Mouse (Mus musculus): ENCODE data around the gene Gabbr1. TPM values are rescaled to one million over a fixed set of nuclear protein-coding genes. Genes with fewer than 3 reads are reported as not detected.
"Not testable (repeated sequence)": the region's sequence is repeated elsewhere in the genome, so short reads cannot be mapped to it uniquely, and the experiment has no call there.

Gene Gabbr1
- polyA plus RNA-seq, 2 experiments, result 0.30 to 2.2 TPM

DNA sequence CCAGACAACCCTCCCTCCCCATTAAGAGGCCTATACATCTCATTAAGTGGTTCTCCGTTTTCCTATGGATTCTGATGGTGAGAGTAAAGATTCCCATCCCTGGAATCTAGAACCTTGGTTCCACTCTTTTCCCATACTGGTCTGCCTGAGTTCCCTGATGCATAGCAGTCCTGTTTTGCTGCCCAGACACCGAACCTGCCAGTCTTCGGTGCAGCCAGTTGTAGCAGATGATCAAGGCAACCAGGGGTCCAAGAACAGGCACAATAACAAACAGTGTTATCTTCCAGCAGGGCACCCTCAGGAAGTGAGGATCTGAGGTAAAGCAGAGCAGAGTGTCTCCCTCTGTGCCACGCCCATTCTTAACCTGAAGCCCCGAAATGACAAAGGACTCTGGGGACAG, 33.6 kb upstream of the Gabbr1 start:
- 43% methylated on average over 5 of the region's 5 CpGs for WGBS (ENCODE audit: insufficient replicate concordance)

DNA sequence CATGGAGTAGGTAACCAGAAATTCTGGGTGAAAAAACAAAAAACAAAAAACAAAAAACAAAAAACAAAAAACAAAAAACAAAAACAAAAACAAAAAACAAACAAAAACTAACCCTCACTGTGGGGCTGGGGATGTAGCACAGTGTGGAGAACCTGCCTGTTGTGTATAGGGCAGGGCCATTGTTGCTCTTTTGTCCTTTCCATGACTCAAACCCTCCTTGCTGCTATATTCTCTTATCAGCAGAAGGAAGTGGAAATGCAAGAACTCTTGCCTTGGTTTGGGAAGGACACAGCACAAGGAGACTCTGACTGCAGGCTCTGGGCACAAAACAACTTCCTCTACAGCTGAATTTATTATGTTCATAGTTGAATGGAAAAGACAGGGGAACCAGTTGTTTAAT, 29.4 kb upstream of the Gabbr1 start:
- Histone ChIP-seq H3K4me1 (replicated peaks; ENCODE audit: control insufficient read depth in 2 of 2, insufficient read depth in 2 of 2, low read length in 1 of 2) (no peaks in the 10 kb centered on the region), H3K4me3 (ENCODE audit: insufficient read depth in 1 of 2, low read depth in 2 of 2, low read length in 2 of 2) (no peak overlapping the region), H3K9me3 (ENCODE audit: control insufficient read depth, low read length) (no peaks in the 10 kb centered on the region), H3K9ac (replicated peaks) (no peak overlapping the region), H3K27ac (no peak overlapping the region), H3K4me2 (ENCODE audit: low read depth) (no peak overlapping the region), H3K27me3 (ENCODE audit: control insufficient read depth, insufficient read depth, low read length) (no peaks in the 10 kb centered on the region), H3K36me3 (replicated peaks; ENCODE audit: control insufficient read depth, insufficient read depth, low read depth) (no peaks in the 10 kb centered on the region)
- TF ChIP-seq CTCF (IDR thresholded peaks at IDR 0.05; ENCODE audit: low read depth), result no peak
- no peak for TF ChIP-seq EP300 (IDR thresholded peaks at IDR 0.05; ENCODE audit: low read depth)
- DNase-seq (ENCODE audit: low read depth in 3 of 3, low spot score in 3 of 3) (no peak), ATAC-seq (ENCODE audit: insufficient read depth) (no peak)

More for the DNA sequence above, 33.6 kb upstream of the Gabbr1 start:
- Histone ChIP-seq H3K27me3 (ENCODE audit: control insufficient read depth, insufficient read depth, low read length) (no peaks in the 10 kb centered on the region), H3K4me2 (ENCODE audit: low read depth) (no peak overlapping the region), H3K27ac (no peak overlapping the region), H3K36me3 (replicated peaks; ENCODE audit: control insufficient read depth, insufficient read depth, low read depth) (no peaks in the 10 kb centered on the region), H3K4me3 (ENCODE audit: insufficient read depth in 1 of 2, low read depth in 2 of 2, low read length in 2 of 2) (no peak overlapping the region), H3K9me3 (ENCODE audit: control insufficient read depth, low read length) (no peaks in the 10 kb centered on the region), H3K4me1 (replicated peaks; ENCODE audit: control insufficient read depth in 2 of 2, insufficient read depth in 2 of 2, low read length in 1 of 2) (no peaks in the 10 kb centered on the region), H3K9ac (replicated peaks) (no peak overlapping the region)
- TF ChIP-seq CTCF (IDR thresholded peaks at IDR 0.05; ENCODE audit: low read depth), result no peak
- no peak for TF ChIP-seq EP300 (IDR thresholded peaks at IDR 0.05; ENCODE audit: low read depth)
- DNase-seq (ENCODE audit: low read depth in 3 of 3, low spot score in 3 of 3), result no peak
- ATAC-seq (ENCODE audit: insufficient read depth), result no peak

DNA sequence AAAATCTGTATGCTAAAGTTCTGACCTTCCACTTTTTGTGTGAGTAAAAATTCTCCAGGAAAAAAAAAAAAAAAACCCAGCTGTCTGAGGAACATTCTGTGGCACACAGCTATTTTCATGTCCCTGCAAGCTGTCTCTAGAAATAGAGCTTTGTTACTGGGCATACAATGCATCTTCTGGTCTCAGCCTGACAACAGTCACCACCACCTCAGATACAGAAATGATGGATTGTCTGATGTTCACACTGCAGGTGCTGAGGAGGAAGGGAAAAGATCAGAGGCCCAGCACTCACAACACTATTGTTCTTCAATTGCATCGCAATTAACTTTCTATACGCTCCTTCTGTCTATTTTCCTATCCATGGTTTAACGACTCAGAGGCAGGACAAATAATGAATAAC, 27.4 kb upstream of the Gabbr1 start:
- DNase-seq (ENCODE audit: low read depth in 3 of 3, low spot score in 3 of 3) (no peak), ATAC-seq (ENCODE audit: insufficient read depth) (no peak)
- no peaks in the 10 kb centered on the region for H3K36me3 ChIP-seq (replicated peaks; ENCODE audit: control insufficient read depth, insufficient read depth, low read depth)
- H3K4me2 ChIP-seq (ENCODE audit: low read depth), result no peak overlapping the region
- H3K27me3 ChIP-seq (ENCODE audit: control insufficient read depth, insufficient read depth, low read length), result no peaks in the 10 kb centered on the region
- no peaks in the 10 kb centered on the region for H3K9me3 ChIP-seq (ENCODE audit: control insufficient read depth, low read length)
- no peak overlapping the region for H3K9ac ChIP-seq (replicated peaks)
- no peaks in the 10 kb centered on the region for H3K4me1 ChIP-seq (replicated peaks; ENCODE audit: control insufficient read depth in 2 of 2, insufficient read depth in 2 of 2, low read length in 1 of 2)
- no peak for TF ChIP-seq CTCF (IDR thresholded peaks at IDR 0.05; ENCODE audit: low read depth)
- TF ChIP-seq EP300 (IDR thresholded peaks at IDR 0.05; ENCODE audit: low read depth), result no peak
- no peak overlapping the region for H3K4me3 ChIP-seq (ENCODE audit: insufficient read depth in 1 of 2, low read depth in 2 of 2, low read length in 2 of 2)
- 69% methylated on average over 3 of the region's 3 CpGs for WGBS (ENCODE audit: insufficient replicate concordance)
- H3K27ac ChIP-seq, result no peak overlapping the region

DNA sequence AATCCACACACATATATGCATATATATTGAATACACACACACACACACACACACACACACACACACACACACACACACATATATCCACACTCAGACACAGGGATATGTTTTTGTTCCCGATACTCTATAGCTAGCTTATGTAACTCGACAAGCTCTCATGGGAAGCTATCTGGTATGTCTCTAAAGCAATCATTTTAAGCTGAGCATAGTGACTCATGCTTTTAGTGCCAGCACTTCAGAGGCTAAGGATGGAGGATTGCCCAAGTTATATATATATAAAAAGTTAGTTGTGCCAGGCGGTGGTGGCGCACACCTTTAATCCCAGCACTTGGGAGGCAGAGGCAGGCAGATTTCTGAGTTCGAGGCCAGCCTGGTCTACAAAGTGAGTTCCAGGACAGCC, 26.5 kb upstream of the Gabbr1 start:
- H3K27me3 ChIP-seq (ENCODE audit: control insufficient read depth, insufficient read depth, low read length); H3K9me3 ChIP-seq (ENCODE audit: control insufficient read depth, low read length); DNase-seq (ENCODE audit: low read depth in 3 of 3, low spot score in 3 of 3); H3K4me1 ChIP-seq (replicated peaks; ENCODE audit: control insufficient read depth in 2 of 2, insufficient read depth in 2 of 2, low read length in 1 of 2); H3K9ac ChIP-seq (replicated peaks); ATAC-seq (ENCODE audit: insufficient read depth); H3K4me3 ChIP-seq (ENCODE audit: insufficient read depth in 1 of 2, low read depth in 2 of 2, low read length in 2 of 2); H3K36me3 ChIP-seq (replicated peaks; ENCODE audit: control insufficient read depth, insufficient read depth, low read depth); H3K4me2 ChIP-seq (ENCODE audit: low read depth); H3K27ac ChIP-seq: not testable (repeated sequence)
- 60% methylated on average over 5 of the region's 5 CpGs for WGBS (ENCODE audit: insufficient replicate concordance)

DNA sequence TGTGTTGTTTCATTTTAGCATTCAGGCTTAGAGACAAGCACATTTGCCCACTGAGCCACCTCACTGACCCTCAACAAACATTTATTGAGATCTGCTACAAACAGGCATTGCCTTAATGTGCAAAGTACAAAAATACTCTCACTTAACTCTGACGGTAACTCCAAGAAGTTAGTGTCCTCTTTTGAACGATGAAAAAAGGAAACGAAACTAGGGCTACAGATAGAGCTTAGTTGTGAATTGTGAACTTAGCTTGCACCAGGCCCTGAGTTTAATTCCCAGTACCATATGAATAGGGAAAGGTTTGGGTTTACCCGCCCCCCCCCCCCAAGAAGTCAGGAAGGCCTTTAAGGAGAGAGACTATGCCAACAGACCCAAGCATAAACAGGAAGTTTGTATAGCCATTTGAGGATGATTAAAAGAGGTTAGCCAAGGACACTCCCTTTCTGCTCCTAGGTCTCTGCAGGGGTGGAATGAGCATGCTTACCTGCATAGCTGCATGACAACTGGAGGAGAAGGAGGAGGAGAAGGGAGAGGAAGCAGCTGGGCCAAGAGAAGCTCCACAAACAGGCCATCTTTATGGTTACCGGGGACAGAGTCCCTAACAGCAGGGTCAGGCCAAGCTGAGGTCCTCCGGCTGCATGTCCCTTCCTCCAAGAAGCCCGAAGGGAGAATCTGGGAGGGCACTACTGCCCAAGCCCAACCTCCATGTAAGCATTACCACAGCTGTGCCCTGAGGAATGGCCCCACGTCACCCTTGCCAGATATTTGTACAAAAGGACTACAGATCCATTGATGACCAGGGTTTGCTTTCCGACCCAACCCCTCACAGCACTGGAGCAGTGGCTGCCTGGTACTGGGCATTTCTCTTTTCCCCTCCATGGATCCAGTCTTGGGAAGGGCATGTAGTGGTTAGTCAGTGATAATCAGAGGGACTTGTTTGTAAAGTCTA, 22.9 kb upstream of the Gabbr1 start, which contains the start of gene Mog:
Mog (minus strand) TSS at position 771 of the 949 bp plus-strand sequence.
- Histone ChIP-seq H3K4me1 (replicated peaks; ENCODE audit: control insufficient read depth in 2 of 2, insufficient read depth in 2 of 2, low read length in 1 of 2) (no peaks in the 10 kb centered on the region), H3K4me2 (ENCODE audit: low read depth) (no peak within 1 kb of the TSS), H3K9ac (replicated peaks) (no peak within 1 kb of the TSS), H3K27ac (no peak within 1 kb of the TSS), H3K27me3 (ENCODE audit: control insufficient read depth, insufficient read depth, low read length) (no peaks in the 10 kb centered on the region), H3K9me3 (ENCODE audit: control insufficient read depth, low read length) (no peaks in the 10 kb centered on the region), H3K36me3 (replicated peaks; ENCODE audit: control insufficient read depth, insufficient read depth, low read depth) (no peaks in the 10 kb centered on the region), H3K4me3 (ENCODE audit: insufficient read depth in 1 of 2, low read depth in 2 of 2, low read length in 2 of 2) (no peak within 1 kb of the TSS)
- no peak for TF ChIP-seq EP300 (IDR thresholded peaks at IDR 0.05; ENCODE audit: low read depth)
- no peak for TF ChIP-seq CTCF (IDR thresholded peaks at IDR 0.05; ENCODE audit: low read depth)
- DNase-seq (ENCODE audit: low read depth in 3 of 3, low spot score in 3 of 3) (no peak), ATAC-seq (ENCODE audit: insufficient read depth) (no peak)
- 50% methylated on average over 9 of the region's 9 CpGs for WGBS (ENCODE audit: insufficient replicate concordance)

Data from liver, embryonic 14.5 days (tissue).